Mouse (Mus musculus) hindbrain, embryonic 14.5 days (tissue): ENCODE measurements around the gene Phf23. TPM values are rescaled to one million over a fixed set of nuclear protein-coding genes. Genes with fewer than 3 reads are reported as not detected.

Experiments used
- ATAC-seq: fragments of 200-750 bp; cut with Nextera tagmentation; 2 replicates; pipeline ENCODE4 v1.8.0; 2017; ENCODE audit warnings: moderate number of reproducible peaks, mild to moderate bottlenecking, moderate TSS enrichment, moderate library complexity; ENCODE audit not compliant: low FRiP score
- DNase-seq: peaks from one replicate; pipeline ENCODE4 v3.0.0-alpha.2; 2015; ENCODE audit warnings: low spot score
- H3K27ac ChIP-seq: fragments of 300-500 bp; sonication (generic); 2 replicates; pipeline ENCODE4 v1.5.1; 2014; ENCODE audit warnings: mild to moderate bottlenecking, moderate library complexity
- H3K27me3 ChIP-seq: fragments of 300-500 bp; sonication (generic); 2 replicates; pipeline ENCODE4 v1.6.1; 2014; ENCODE audit warnings: mild to moderate bottlenecking, low read length, mixed read lengths; ENCODE audit not compliant: control insufficient read depth, insufficient read depth
- H3K36me3 ChIP-seq: fragments of 300-500 bp; sonication (generic); replicated peaks from 2 replicates; pipeline ENCODE4 v1.6.1; 2014; ENCODE audit not compliant: control insufficient read depth, insufficient read depth
- H3K4me1 ChIP-seq: fragments of 300-500 bp; sonication (generic); replicated peaks from 2 replicates; pipeline ENCODE4 v1.6.1; 2014; ENCODE audit warnings: antibody characterized with exemption, low read length, mixed read lengths; ENCODE audit not compliant: control insufficient read depth, insufficient read depth
- H3K4me2 ChIP-seq: fragments of 300-500 bp; sonication (generic); replicated peaks from 2 replicates; pipeline ENCODE4 v1.6.1; 2014; ENCODE audit warnings: mild to moderate bottlenecking, moderate library complexity
- H3K4me3 ChIP-seq: fragments of 300-500 bp; sonication (generic); replicated peaks from 2 replicates; pipeline ENCODE4 v1.5.1; 2014; ENCODE audit warnings: mild to moderate bottlenecking, low read length
- H3K9ac ChIP-seq: fragments of 300-500 bp; sonication (generic); 2 replicates; pipeline ENCODE4 v1.6.1; 2014
- H3K9me3 ChIP-seq: fragments of 300-500 bp; sonication (generic); 2 replicates; pipeline ENCODE4 v1.6.1; 2016; ENCODE audit warnings: low read length; ENCODE audit not compliant: control insufficient read depth
- WGBS: fragments of 180-500 bp; shearing (Covaris S2); extraction: QIAGEN DNeasy Blood & Tissue Kit; methylation state at CpG from one replicate; pipeline ENCODE4 v1.1.7; 2014; 5-methylcytosine and 5-hydroxymethylcytosine counted together
- polyA plus RNA-seq: library from polyadenylated mRNA; unstranded; fragments of >200 nt; fragmentation: Nextera tagmentation; extraction: Ambion mirVana; gene quantifications from 2 replicates; pipeline ENCODE4 v1.2.1, GENCODE M21; 2014

Gene Phf23
- 38.0 and 38.4 TPM in 2 replicates for polyA plus RNA-seq

GRCm38 (mm10) chr11:69995391-69995960 lies at the start of gene Phf23:
Gene Phf23, plus strand, starts transcription at chr11:69995777.
- WGBS = 0% methylated on average over 36 of the region's 36 CpGs
- H3K4me1 ChIP-seq = peaks cover 20% of the 10 kb centered on the region
- DNase-seq = peak; percentile 96

GRCm38 (mm10) chr11:69945997-69946891 lies 49.3 kb upstream of the Phf23 start:
- peaks cover 6% of the 10 kb centered on the region; the same call in 1 of the 2 replicates for H3K4me1 ChIP-seq
- H3K27ac ChIP-seq = no peak overlapping the region
- WGBS = 92% methylated on average over 18 of the region's 18 CpGs

More at GRCm38 (mm10) chr11:69995391-69995960, at the start of gene Phf23:
- H3K9me3 ChIP-seq = no peaks in the 10 kb centered on the region
- peak within 1 kb of the TSS; percentile 76 for H3K9ac ChIP-seq
- peak within 1 kb of the TSS; percentile 62 for H3K4me2 ChIP-seq
- peak; percentile 85 for ATAC-seq
- peak within 1 kb of the TSS; percentile 61 for H3K4me3 ChIP-seq
- peak within 1 kb of the TSS; percentile 91 for H3K27ac ChIP-seq
- H3K27me3 ChIP-seq = no peaks in the 10 kb centered on the region
- peaks cover 44% of the 10 kb centered on the region for H3K36me3 ChIP-seq

GRCm38 (mm10) chr11:69947337-69948065 lies 48.1 kb upstream of the Phf23 start:
- H3K9ac ChIP-seq = peak overlapping the region; percentile 42; the same call in 1 of the 2 replicates
- peaks cover 6% of the 10 kb centered on the region; the same call in 1 of the 2 replicates for H3K4me1 ChIP-seq
- no peak overlapping the region for H3K27ac ChIP-seq
- H3K9me3 ChIP-seq = no peaks in the 10 kb centered on the region
- DNase-seq = peak; percentile 36
- 3% methylated on average over 28 of the region's 29 CpGs for WGBS
- peaks cover 13% of the 10 kb centered on the region for H3K27me3 ChIP-seq
- no peaks in the 10 kb centered on the region; the same call in 1 of the 2 replicates for H3K36me3 ChIP-seq
- H3K4me2 ChIP-seq = peak overlapping the region; percentile 58
- H3K4me3 ChIP-seq = peak overlapping the region; percentile 40
- peak; percentile 35; the same call in 1 of the 2 replicates for ATAC-seq

More at GRCm38 (mm10) chr11:69945997-69946891, 49.3 kb upstream of the Phf23 start:
- Histone ChIP-seq H3K9me3 (no peaks in the 10 kb centered on the region), H3K4me3 (no peak overlapping the region), H3K27me3 (peaks cover 13% of the 10 kb centered on the region), H3K9ac (no peak overlapping the region), H3K4me2 (no peak overlapping the region), H3K36me3 (no peaks in the 10 kb centered on the region; the same call in 1 of the 2 replicates)
- DNase-seq (no peak), ATAC-seq (no peak)

GRCm38 (mm10) chr11:69948066-69948762 lies 47.4 kb upstream of the Phf23 start, which contains the start of gene Slc2a4:
Gene Slc2a4, minus strand, starts transcription at chr11:69948188.
- under 1% methylated on average over 34 of the region's 34 CpGs for WGBS

GRCm38 (mm10) chr11:69948763-69949150 lies 46.8 kb upstream of the Phf23 start:
- Histone ChIP-seq H3K27ac (no peak overlapping the region; the same call in 1 of the 2 replicates), H3K4me1 (peaks cover 6% of the 10 kb centered on the region; the same call in 1 of the 2 replicates), H3K9ac (0 out of 2 replicates have a peak overlapping the region, but pooled peaks have one; percentile 42), H3K36me3 (no peaks in the 10 kb centered on the region; the same call in 1 of the 2 replicates), H3K4me3 (peak overlapping the region; percentile 40), H3K9me3 (no peaks in the 10 kb centered on the region), H3K27me3 (peaks cover 13% of the 10 kb centered on the region), H3K4me2 (peak overlapping the region; percentile 58)
- ATAC-seq (peak; percentile 3; the same call in 1 of the 2 replicates), DNase-seq (peak; percentile 83)
- WGBS = 2% methylated on average over 14 of the region's 14 CpGs

More at GRCm38 (mm10) chr11:69948066-69948762, 47.4 kb upstream of the Phf23 start, which contains the start of gene Slc2a4:
- ATAC-seq (peak; percentile 92), DNase-seq (peak; percentile 82)
- H3K36me3 ChIP-seq = no peaks in the 10 kb centered on the region; the same call in 1 of the 2 replicates
- H3K9ac ChIP-seq = peak within 1 kb of the TSS; percentile 42; the same call in 1 of the 2 replicates
- peaks cover 6% of the 10 kb centered on the region; the same call in 1 of the 2 replicates for H3K4me1 ChIP-seq
- H3K27ac ChIP-seq = no peak within 1 kb of the TSS; the same call in 1 of the 2 replicates
- peak within 1 kb of the TSS; percentile 58 for H3K4me2 ChIP-seq
- H3K4me3 ChIP-seq = peak within 1 kb of the TSS; percentile 40
- H3K9me3 ChIP-seq = no peaks in the 10 kb centered on the region
- H3K27me3 ChIP-seq = peaks cover 13% of the 10 kb centered on the region

- H3K36me3 ChIP-seq = no peaks in the 10 kb centered on the region
- H3K27ac ChIP-seq = no peak overlapping the region
- DNase-seq = no peak
- H3K27me3 ChIP-seq = peaks cover 13% of the 10 kb centered on the region
- H3K9me3 ChIP-seq = no peaks in the 10 kb centered on the region
- WGBS = 47% methylated on average over 4 of the region's 4 CpGs
- no peak for ATAC-seq
- H3K9ac ChIP-seq = no peak overlapping the region
- H3K4me3 ChIP-seq = no peak overlapping the region
- H3K4me2 ChIP-seq = no peak overlapping the region
- H3K4me1 ChIP-seq = peaks cover 6% of the 10 kb centered on the region; the same call in 1 of the 2 replicates
Observed at GRCm38 (mm10) chr11:69950807-69951459, 44.6 kb upstream of the Phf23 start.

- Histone ChIP-seq H3K36me3 (no peaks in the 10 kb centered on the region), H3K9me3 (no peaks in the 10 kb centered on the region), H3K4me3 (no peak overlapping the region), H3K27me3 (peaks cover 10% of the 10 kb centered on the region), H3K4me2 (no peak overlapping the region), H3K4me1 (peaks cover 6% of the 10 kb centered on the region; the same call in 1 of the 2 replicates), H3K27ac (no peak overlapping the region), H3K9ac (no peak overlapping the region)
- DNase-seq = no peak
- ATAC-seq = no peak
- 39% methylated on average over 1 of the region's 1 CpGs for WGBS
Observed at GRCm38 (mm10) chr11:69952274-69952673, 43.3 kb upstream of the Phf23 start.
